Mouse (Mus musculus) limb, embryonic 10.5 days (tissue): ENCODE results near the gene Fbxl4. TPM values are rescaled to one million over a fixed set of nuclear protein-coding genes. Genes with fewer than 3 reads are reported as not detected.

Experiments used
- DNase-seq: peaks from one replicate; pipeline ENCODE4 v3.0.0-alpha.2; 2017; ENCODE audit warnings: low spot score
- H3K27ac ChIP-seq: fragments of 300-500 bp; sonication (generic); 2 replicates; pipeline ENCODE4 v1.5.1; 2016; ENCODE audit warnings: mild to moderate bottlenecking
- H3K27me3 ChIP-seq: fragments of 300-500 bp; sonication (generic); 2 replicates; pipeline ENCODE4 v1.6.1; 2016; ENCODE audit warnings: low read depth, mild to moderate bottlenecking; ENCODE audit not compliant: poor library complexity, severe bottlenecking
- H3K36me3 ChIP-seq: fragments of 300-500 bp; sonication (generic); 2 replicates; pipeline ENCODE4 v1.6.1; 2016; ENCODE audit warnings: mild to moderate bottlenecking, moderate library complexity
- H3K4me1 ChIP-seq: fragments of 300-500 bp; sonication (generic); 2 replicates; pipeline ENCODE4 v1.6.1; 2016
- H3K4me3 ChIP-seq: fragments of 300-500 bp; sonication (generic); 2 replicates; pipeline ENCODE4 v1.5.1; 2016; ENCODE audit warnings: mild to moderate bottlenecking, moderate library complexity
- H3K9me3 ChIP-seq: fragments of 300-500 bp; sonication (generic); replicated peaks from 2 replicates; pipeline ENCODE4 v1.6.1; 2016; ENCODE audit warnings: mild to moderate bottlenecking
- WGBS: fragments of 180-500 bp; shearing (Covaris S2); methylation state at CpG from one replicate; pipeline ENCODE4 v1.1.7; 2016; 5-methylcytosine and 5-hydroxymethylcytosine counted together
- polyA plus RNA-seq: library from polyadenylated mRNA; unstranded; fragments of >200 nt; fragmentation: Nextera tagmentation; extraction: Ambion mirVana; gene quantifications from 2 replicates; pipeline ENCODE4 v1.2.1, GENCODE M21; 2016

Fbxl4 gene
- polyA plus RNA-seq, 1 experiment from 2014 or later, result 7.0 TPM

- WGBS, result under 1% methylated on average over 28 of the region's 28 CpGs
- DNase-seq, result peak; percentile 65
- Histone ChIP-seq H3K9me3 (no peaks in the 10 kb centered on the region), H3K4me1 (peaks cover 30% of the 10 kb centered on the region), H3K27ac (no peak overlapping the region), H3K27me3 (peaks cover 99% of the 10 kb centered on the region), H3K36me3 (no peaks in the 10 kb centered on the region), H3K4me3 (peak overlapping the region; percentile 34)
Observed at GRCm38 (mm10) chr4:22479368-22480090, 122.2 kb downstream of the Fbxl4 start.

GRCm38 (mm10) chr4:22480091-22480857 lies 122.9 kb downstream of the Fbxl4 start:
- H3K27ac ChIP-seq, result no peak overlapping the region
- H3K9me3 ChIP-seq, result no peaks in the 10 kb centered on the region
- peak; percentile 51 for DNase-seq
- H3K4me1 ChIP-seq, result peaks cover 30% of the 10 kb centered on the region
- peak overlapping the region; percentile 16 for H3K4me3 ChIP-seq
- peaks cover 99% of the 10 kb centered on the region for H3K27me3 ChIP-seq
- under 1% methylated on average over 18 of the region's 18 CpGs for WGBS
- no peaks in the 10 kb centered on the region for H3K36me3 ChIP-seq

- no peak overlapping the region for H3K27ac ChIP-seq
- DNase-seq, result no peak
- no peaks in the 10 kb centered on the region for H3K36me3 ChIP-seq
- peaks cover 99% of the 10 kb centered on the region for H3K27me3 ChIP-seq
- no peaks in the 10 kb centered on the region for H3K9me3 ChIP-seq
- H3K4me3 ChIP-seq, result no peak overlapping the region
- peaks cover 30% of the 10 kb centered on the region for H3K4me1 ChIP-seq
- WGBS, result 4% methylated on average over 1 of the region's 1 CpGs
Observed at GRCm38 (mm10) chr4:22480858-22481205, 123.5 kb downstream of the Fbxl4 start.

- H3K36me3 ChIP-seq, result no peaks in the 10 kb centered on the region
- H3K4me1 ChIP-seq, result peaks cover 35% of the 10 kb centered on the region
- 23% methylated on average over 2 of the region's 2 CpGs for WGBS
- no peak for DNase-seq
- no peaks in the 10 kb centered on the region for H3K9me3 ChIP-seq
- H3K27me3 ChIP-seq, result peaks cover 100% of the 10 kb centered on the region
- H3K27ac ChIP-seq, result no peak overlapping the region
- no peak overlapping the region for H3K4me3 ChIP-seq
Observed at GRCm38 (mm10) chr4:22482118-22482517, 124.8 kb downstream of the Fbxl4 start.

GRCm38 (mm10) chr4:22482756-22483280 lies 125.5 kb downstream of the Fbxl4 start:
- 3% methylated on average over 7 of the region's 7 CpGs for WGBS
- H3K27me3 ChIP-seq, result peaks cover 100% of the 10 kb centered on the region
- H3K4me1 ChIP-seq, result peaks cover 35% of the 10 kb centered on the region
- H3K27ac ChIP-seq, result no peak overlapping the region
- no peaks in the 10 kb centered on the region for H3K36me3 ChIP-seq
- no peak overlapping the region for H3K4me3 ChIP-seq
- no peak for DNase-seq
- H3K9me3 ChIP-seq, result no peaks in the 10 kb centered on the region

GRCm38 (mm10) chr4:22483548-22483947 lies 126.2 kb downstream of the Fbxl4 start:
- H3K27ac ChIP-seq, result no peak overlapping the region
- H3K4me1 ChIP-seq, result peaks cover 37% of the 10 kb centered on the region
- H3K9me3 ChIP-seq, result no peaks in the 10 kb centered on the region
- H3K4me3 ChIP-seq, result no peak overlapping the region
- H3K36me3 ChIP-seq, result no peaks in the 10 kb centered on the region
- no peak for DNase-seq
- 11% methylated on average over 2 of the region's 2 CpGs for WGBS
- peaks cover 100% of the 10 kb centered on the region for H3K27me3 ChIP-seq

Other genes with a start within 250 kb of the Fbxl4 start
- 0.13 and 0.15 TPM in 2 replicates for gene Pou3f2, start 130.8 kb downstream of the Fbxl4 start, polyA plus RNA-seq